Comparison of ENCODE assay signal across 15 mouse cellular contexts in the genomic region with DNA sequence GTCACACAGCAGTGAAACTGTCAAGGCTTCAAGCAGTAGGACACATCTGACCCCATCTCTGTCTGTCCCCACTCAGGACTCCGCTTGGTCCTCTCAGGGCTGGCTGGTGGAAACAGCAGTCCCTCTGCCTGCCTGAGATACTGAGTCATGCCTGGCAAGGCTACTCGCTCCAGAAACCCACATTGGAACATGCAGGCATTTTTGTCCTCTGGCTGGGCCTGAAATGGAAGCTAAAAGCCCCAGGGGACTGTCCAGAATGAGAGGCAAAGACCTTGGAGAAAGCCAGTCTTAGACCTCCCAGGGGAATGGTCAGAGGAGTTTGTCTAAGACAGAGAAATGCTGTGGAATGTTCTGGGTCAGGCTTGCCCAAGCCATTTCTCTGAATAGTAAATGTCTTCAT. TPM values are rescaled to one million over a fixed set of nuclear protein-coding genes. Genes with fewer than 3 reads are reported as not detected.
DNase-seq lines count a peak whose midpoint lies in the region; ATAC-seq lines count a peak whose summit lies in the region.
"Had no signal": no experiment of that assay in that cellular context is flagged by ENCODE, and none has a peak within 500 bp of the region (broad histone marks: within the 10 kb centered on the region; RNA-seq: fewer than 3 reads in every experiment).

No protein-coding gene starts in this region.

- H3K27ac ChIP-seq in kidney, embryonic 16.5 days (ENCODE audit: low read length), result no peak overlapping the region
- H3K27ac ChIP-seq: hindbrain, embryonic 14.5 days; limb, embryonic 13.5 days; lung, embryonic 15.5 days had no signal

- H3K4me1 ChIP-seq in kidney, embryonic 16.5 days (ENCODE audit: insufficient read depth, low read length), result no peaks in the 10 kb centered on the region; the same call in 1 of the 2 replicates
- H3K4me1 ChIP-seq: limb, embryonic 13.5 days; lung, embryonic 15.5 days had no signal

- peaks cover 40% of the 10 kb centered on the region for H3K36me3 ChIP-seq in kidney, embryonic 16.5 days (ENCODE audit: insufficient read depth, low read length)

- WGBS in kidney, embryonic 16.5 days, result 98% methylated on average over 2 of the region's 2 CpGs

- H3K4me3 ChIP-seq in kidney, embryonic 16.5 days (ENCODE audit: low read length), result no peak overlapping the region
- H3K4me3 ChIP-seq: erythroblast, embryonic 14.5 days; limb, embryonic 13.5 days; lung, embryonic 15.5 days had no signal

- no peak for DNase-seq in cerebellum, adult 9-11 months
- peak; percentile 46 for DNase-seq in kidney, adult 9 months
- peak; percentile 40 for DNase-seq in adrenal gland, postnatal 25 days
- DNase-seq in heart, postnatal 4 days, result peak; percentile 48
- no peak for DNase-seq in frontal cortex, adult 2 months (ENCODE audit: extremely low spot score in 1 of 2, low spot score in 1 of 2)
- DNase-seq: spleen, adult 18-20 months had no signal

- H3K27me3 ChIP-seq in kidney, embryonic 16.5 days (ENCODE audit: insufficient read depth, low read length), result no peaks in the 10 kb centered on the region
- H3K27me3 ChIP-seq: limb, embryonic 13.5 days; lung, embryonic 15.5 days had no signal

- ATAC-seq in cerebellum, adult (ENCODE audit: insufficient number of reproducible peaks, low FRiP score, low TSS enrichment), result 0 out of 2 replicates have a peak, but pooled peaks have one; percentile 27
- no peak for ATAC-seq in kidney, embryonic 16.5 days (ENCODE audit: low FRiP score, low TSS enrichment)
- no peak for ATAC-seq in megakaryocyte, adult 5-6 weeks (ENCODE audit: poor library complexity, severe bottlenecking)

- H3K9me3 ChIP-seq in kidney, embryonic 16.5 days (ENCODE audit: low read length), result no peaks in the 10 kb centered on the region
- H3K9me3 ChIP-seq: limb, embryonic 13.5 days; lung, embryonic 15.5 days had no signal

- H3K9ac ChIP-seq in kidney, embryonic 16.5 days (replicated peaks; ENCODE audit: low read length), result no peak overlapping the region
- H3K9ac ChIP-seq: hindbrain, embryonic 14.5 days; limb, embryonic 13.5 days; lung, embryonic 15.5 days had no signal

- H3K4me2 ChIP-seq in kidney, embryonic 16.5 days (replicated peaks; ENCODE audit: low read depth, low read length), result no peak overlapping the region
- H3K4me2 ChIP-seq: hindbrain, embryonic 14.5 days; limb, embryonic 13.5 days; lung, embryonic 15.5 days had no signal

RNA-seq across cellular contexts. Expression of gene Tpcn2, which starts 17.8 kb away (rescaled TPM):
- polyA plus RNA-seq in kidney, embryonic 16.5 days (2015; fragmentation: Nextera tagmentation; extraction: Ambion mirVana), result 11.4 and 12.2 TPM in 2 replicates
- 13.7 and 18.8 TPM in 2 replicates for total RNA-seq in adrenal gland, postnatal 25 days (2021)
- total RNA-seq in heart, postnatal 4 days (2021), result 1 to 10 TPM; 7.0 to 9.8 TPM
- 7.9 and 8.6 TPM in 2 replicates for total RNA-seq in megakaryocyte, adult 5-6 weeks (2015)
- total RNA-seq in megakaryocyte, adult 5-6 weeks (2017), result 6.7 and 7.5 TPM in 2 replicates
- polyA plus RNA-seq in frontal cortex, adult 2 months (2012; rRNA removed), result 7.2 and 8.2 TPM in 2 replicates
- polyA plus RNA-seq: erythroblast, embryonic 14.5 days had no signal

RNA-seq across cellular contexts. Expression of gene Mrgprf, which starts 34.6 kb away (rescaled TPM):
- polyA plus RNA-seq in kidney, embryonic 16.5 days (2015; fragmentation: Nextera tagmentation; extraction: Ambion mirVana), result 3.5 and 3.8 TPM in 2 replicates
- total RNA-seq in adrenal gland, postnatal 25 days (2021), result 1.0 and 1.3 TPM in 2 replicates
- 1 to 10 TPM; 4.2 to 4.9 TPM for total RNA-seq in heart, postnatal 4 days (2021)
- total RNA-seq in megakaryocyte, adult 5-6 weeks (2015), result not detected in 2 replicates
- not detected in 2 replicates for total RNA-seq in megakaryocyte, adult 5-6 weeks (2017)
- polyA plus RNA-seq in frontal cortex, adult 2 months (2012; rRNA removed), result 1.8 and 2.5 TPM in 2 replicates
- total RNA-seq: common myeloid progenitor, adult 5-6 weeks had no signal
- polyA plus RNA-seq: erythroblast, embryonic 14.5 days had no signal

RNA-seq across cellular contexts. Expression of gene Mrgprd, which starts 48.6 kb away (rescaled TPM):
- not detected in 2 replicates for polyA plus RNA-seq in kidney, embryonic 16.5 days (2015; fragmentation: Nextera tagmentation; extraction: Ambion mirVana)
- total RNA-seq in adrenal gland, postnatal 25 days (2021), result not detected in 2 replicates
- total RNA-seq in heart, postnatal 4 days (2021), result not detected
- total RNA-seq in megakaryocyte, adult 5-6 weeks (2015), result not detected in 2 replicates
- total RNA-seq in megakaryocyte, adult 5-6 weeks (2017), result not detected in 2 replicates
- not detected in 2 replicates for polyA plus RNA-seq in frontal cortex, adult 2 months (2012; rRNA removed)
- total RNA-seq: common myeloid progenitor, adult 5-6 weeks; layer of hippocampus, postnatal 10 days had no signal
- polyA plus RNA-seq: erythroblast, embryonic 14.5 days; hindbrain, embryonic 14.5 days; limb, embryonic 13.5 days; lung, embryonic 15.5 days had no signal

RNA-seq across cellular contexts. Expression of gene 1810010D01Rik, which starts 58.1 kb away (rescaled TPM):
- polyA plus RNA-seq in kidney, embryonic 16.5 days (2015; fragmentation: Nextera tagmentation; extraction: Ambion mirVana), result 0.27 and 0.30 TPM in 2 replicates
- 0.52 TPM in 1 of 2 replicates, not detected in the other for total RNA-seq in adrenal gland, postnatal 25 days (2021)
- under 1 TPM in 1 of 2 experiments, not detected in 1; 0.31 TPM for total RNA-seq in heart, postnatal 4 days (2021)
- total RNA-seq in megakaryocyte, adult 5-6 weeks (2015), result not detected in 2 replicates
- total RNA-seq in megakaryocyte, adult 5-6 weeks (2017), result not detected in 2 replicates
- polyA plus RNA-seq in frontal cortex, adult 2 months (2012; rRNA removed), result 2.1 and 2.7 TPM in 2 replicates
- total RNA-seq: common myeloid progenitor, adult 5-6 weeks had no signal
- polyA plus RNA-seq: erythroblast, embryonic 14.5 days; hindbrain, embryonic 14.5 days had no signal

Comparison
In these comparisons a context has a peak if more than half of its experiments do, and no peak if none do; other contexts are left out.
1. DNase-seq: peak in kidney, adult 9 months (single experiment), adrenal gland, postnatal 25 days (single experiment) and heart, postnatal 4 days (single experiment); none in cerebellum, adult 9-11 months (single experiment) and frontal cortex, adult 2 months (0 of 2).